Mouse (Mus musculus) hindbrain, embryonic 11.5 days (tissue): ENCODE data around the gene Dlg2. TPM values are rescaled to one million over a fixed set of nuclear protein-coding genes. Genes with fewer than 3 reads are reported as not detected.

Source experiments
- ATAC-seq: fragments of 200-750 bp; cut with Nextera tagmentation; 2 replicates; pipeline ENCODE4 v1.8.0; 2017; ENCODE audit warnings: mild to moderate bottlenecking, moderate TSS enrichment, moderate library complexity; ENCODE audit not compliant: low FRiP score
- DNase-seq: peaks from one replicate; pipeline ENCODE4 v3.0.0-alpha.2; 2015; ENCODE audit warnings: low spot score
- H3K27ac ChIP-seq: fragments of 300-500 bp; sonication (generic); 2 replicates; pipeline ENCODE4 v1.5.1; 2014; ENCODE audit warnings: mild to moderate bottlenecking, low read depth, low read length
- H3K27me3 ChIP-seq: fragments of 300-500 bp; sonication (generic); 2 replicates; pipeline ENCODE4 v1.6.1; 2014; ENCODE audit warnings: mild to moderate bottlenecking, low read length, moderate library complexity, mixed read lengths; ENCODE audit not compliant: control insufficient read depth, insufficient read depth
- H3K36me3 ChIP-seq: fragments of 300-500 bp; sonication (generic); 2 replicates; pipeline ENCODE4 v1.6.1; 2014; ENCODE audit warnings: mild to moderate bottlenecking, low read length, moderate library complexity, mixed read lengths; ENCODE audit not compliant: control insufficient read depth, insufficient read depth
- H3K4me1 ChIP-seq: fragments of 300-500 bp; sonication (generic); replicated peaks from 2 replicates; pipeline ENCODE4 v1.6.1; 2014; ENCODE audit warnings: low read length, mixed read lengths; ENCODE audit not compliant: control insufficient read depth, insufficient read depth
- H3K4me2 ChIP-seq: fragments of 300-500 bp; sonication (generic); replicated peaks from 2 replicates; pipeline ENCODE4 v1.6.1; 2014; ENCODE audit warnings: mild to moderate bottlenecking, low read depth, low read length
- H3K4me3 ChIP-seq: fragments of 300-500 bp; sonication (generic); 2 replicates; pipeline ENCODE4 v1.5.1; 2014; ENCODE audit warnings: low read depth, low read length
- H3K9ac ChIP-seq: fragments of 300-500 bp; sonication (generic); 2 replicates; pipeline ENCODE4 v1.6.1; 2014; ENCODE audit warnings: low read depth, low read length
- H3K9me3 ChIP-seq: fragments of 300-500 bp; sonication (generic); 2 replicates; pipeline ENCODE4 v1.6.1; 2016; ENCODE audit warnings: low read length; ENCODE audit not compliant: control insufficient read depth
- WGBS: fragments of 180-500 bp; shearing (Covaris S2); extraction: QIAGEN DNeasy Blood & Tissue Kit; methylation state at CpG from one replicate; pipeline ENCODE4 v1.1.7; 2014; 5-methylcytosine and 5-hydroxymethylcytosine counted together
- polyA plus RNA-seq: library from polyadenylated mRNA; unstranded; fragments of >200 nt; fragmentation: Nextera tagmentation; extraction: Ambion mirVana; gene quantifications from 2 replicates; pipeline ENCODE4 v1.2.1, GENCODE M21; 2014

Dlg2 gene
- polyA plus RNA-seq, 1 experiment from 2014 or later: 3.1 TPM

DNA sequence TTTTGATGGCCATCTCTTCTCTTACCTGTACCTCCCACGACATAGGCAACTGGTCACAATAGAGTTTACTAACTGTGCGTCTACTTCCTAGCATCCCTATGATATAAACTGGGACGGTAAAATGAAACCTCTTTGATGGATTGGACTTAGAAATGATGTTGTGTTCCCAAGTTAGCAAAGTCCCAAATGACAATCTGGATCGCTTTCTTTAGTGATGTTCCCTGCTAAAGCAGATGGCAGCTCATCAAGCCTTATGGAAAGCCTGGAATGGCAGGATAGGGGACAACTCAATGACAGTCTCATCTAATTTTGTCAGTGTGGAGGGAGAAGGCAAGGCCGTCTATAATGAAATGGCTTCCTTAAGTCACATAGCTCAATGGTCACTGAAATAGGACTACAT, 472.7 kb downstream of the Dlg2 start:
- Histone ChIP-seq H3K4me3 (no peak overlapping the region), H3K36me3 (no peaks in the 10 kb centered on the region), H3K27me3 (no peaks in the 10 kb centered on the region), H3K9ac (no peak overlapping the region), H3K4me1 (no peaks in the 10 kb centered on the region), H3K9me3 (no peaks in the 10 kb centered on the region), H3K4me2 (no peak overlapping the region), H3K27ac (no peak overlapping the region)
- 91% methylated on average over 5 of the region's 5 CpGs for WGBS
- DNase-seq (no peak), ATAC-seq (no peak)

DNA sequence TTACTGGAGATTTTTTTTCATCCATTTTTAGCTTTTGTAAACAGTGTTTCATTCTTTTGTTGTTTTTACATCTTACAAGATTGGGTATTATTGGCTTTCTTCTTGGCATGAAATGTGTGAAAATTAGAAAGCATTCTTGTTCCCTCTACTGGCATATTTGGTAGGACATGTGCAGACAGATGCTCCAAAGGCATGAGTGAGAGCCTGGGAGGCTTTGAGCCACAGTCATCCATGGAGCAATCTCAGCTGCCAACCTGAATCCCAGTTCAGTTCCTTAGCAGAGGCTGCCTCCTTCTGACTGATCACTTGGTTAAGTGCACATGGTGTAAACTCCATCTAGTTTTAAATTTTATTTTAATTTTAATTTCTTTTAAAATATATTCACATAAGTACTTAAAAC, 500.8 kb downstream of the Dlg2 start:
- H3K4me1 ChIP-seq: no peaks in the 10 kb centered on the region
- H3K4me3 ChIP-seq: no peak overlapping the region
- no peak for ATAC-seq
- no peak overlapping the region for H3K9ac ChIP-seq
- H3K36me3 ChIP-seq: no peaks in the 10 kb centered on the region
- H3K9me3 ChIP-seq: no peaks in the 10 kb centered on the region
- no peak overlapping the region for H3K27ac ChIP-seq
- no peaks in the 10 kb centered on the region for H3K27me3 ChIP-seq
- no peak overlapping the region for H3K4me2 ChIP-seq
- DNase-seq: no peak

GRCm38 (mm10) chr7:90982069-90982468, 505.6 kb downstream of the Dlg2 start:
- H3K36me3 ChIP-seq: no peaks in the 10 kb centered on the region
- H3K9me3 ChIP-seq: no peaks in the 10 kb centered on the region
- no peaks in the 10 kb centered on the region for H3K27me3 ChIP-seq
- no peak overlapping the region for H3K4me3 ChIP-seq
- no peak overlapping the region for H3K27ac ChIP-seq
- H3K4me1 ChIP-seq: no peaks in the 10 kb centered on the region
- peak; percentile 4 for DNase-seq
- H3K9ac ChIP-seq: no peak overlapping the region
- H3K4me2 ChIP-seq: no peak overlapping the region
- peak; percentile 47; the same call in 1 of the 2 replicates for ATAC-seq

DNA sequence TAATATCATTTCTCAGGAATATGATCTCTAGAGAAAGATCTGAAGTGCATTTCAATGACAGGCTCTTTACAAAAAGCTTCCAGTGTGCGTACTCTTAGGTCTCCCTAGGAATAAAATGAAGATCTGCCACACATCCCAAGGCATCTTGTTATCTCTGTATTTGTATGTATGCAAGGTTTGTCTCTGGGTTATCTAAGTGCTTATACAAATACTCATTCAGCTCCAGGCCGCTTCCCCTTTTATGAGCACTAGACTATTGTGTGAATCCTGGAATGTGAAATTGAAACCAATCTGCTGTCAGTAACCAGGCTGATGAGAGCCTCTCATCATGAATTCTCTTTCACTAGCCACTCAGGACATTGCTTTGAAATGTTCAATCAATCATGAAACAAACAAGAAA, 534.2 kb downstream of the Dlg2 start:
- Histone ChIP-seq H3K4me1 (no peaks in the 10 kb centered on the region), H3K36me3 (no peaks in the 10 kb centered on the region), H3K9ac (no peak overlapping the region), H3K4me3 (no peak overlapping the region), H3K9me3 (no peaks in the 10 kb centered on the region), H3K27ac (no peak overlapping the region), H3K27me3 (no peaks in the 10 kb centered on the region), H3K4me2 (no peak overlapping the region)
- 83% methylated on average over 2 of the region's 2 CpGs for WGBS
- DNase-seq (no peak), ATAC-seq (no peak)

- Histone ChIP-seq H3K4me1 (no peaks in the 10 kb centered on the region), H3K27ac (no peak overlapping the region), H3K9me3 (no peaks in the 10 kb centered on the region), H3K4me2 (no peak overlapping the region), H3K4me3 (no peak overlapping the region), H3K27me3 (no peaks in the 10 kb centered on the region), H3K9ac (no peak overlapping the region), H3K36me3 (no peaks in the 10 kb centered on the region)
- 91% methylated on average over 4 of the region's 4 CpGs for WGBS
- DNase-seq (no peak), ATAC-seq (no peak)
Measured at GRCm38 (mm10) chr7:91044998-91045741, 568.7 kb downstream of the Dlg2 start.

DNA sequence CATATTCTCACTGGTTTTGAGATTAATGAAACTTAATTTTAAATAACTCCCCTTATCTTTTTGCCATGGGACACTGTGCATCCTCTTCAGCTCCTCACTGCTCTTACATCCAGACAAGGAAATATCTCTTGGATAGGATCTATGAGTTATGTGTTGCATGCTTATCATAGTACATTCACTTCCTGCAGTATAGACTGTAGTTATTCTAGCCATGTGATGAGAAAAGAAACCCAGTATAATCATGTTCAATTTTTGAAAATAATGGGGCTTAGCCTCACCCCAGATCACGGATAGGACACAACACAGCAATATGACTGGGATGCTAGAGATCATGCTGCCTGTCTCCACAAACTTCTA, 569.2 kb downstream of the Dlg2 start:
- Histone ChIP-seq H3K4me1 (no peaks in the 10 kb centered on the region), H3K9me3 (no peaks in the 10 kb centered on the region), H3K27ac (no peak overlapping the region), H3K4me2 (no peak overlapping the region), H3K36me3 (no peaks in the 10 kb centered on the region), H3K9ac (no peak overlapping the region), H3K4me3 (no peak overlapping the region), H3K27me3 (no peaks in the 10 kb centered on the region)
- DNase-seq (no peak), ATAC-seq (no peak)
- WGBS: 89% methylated on average over 1 of the region's 1 CpGs

DNA sequence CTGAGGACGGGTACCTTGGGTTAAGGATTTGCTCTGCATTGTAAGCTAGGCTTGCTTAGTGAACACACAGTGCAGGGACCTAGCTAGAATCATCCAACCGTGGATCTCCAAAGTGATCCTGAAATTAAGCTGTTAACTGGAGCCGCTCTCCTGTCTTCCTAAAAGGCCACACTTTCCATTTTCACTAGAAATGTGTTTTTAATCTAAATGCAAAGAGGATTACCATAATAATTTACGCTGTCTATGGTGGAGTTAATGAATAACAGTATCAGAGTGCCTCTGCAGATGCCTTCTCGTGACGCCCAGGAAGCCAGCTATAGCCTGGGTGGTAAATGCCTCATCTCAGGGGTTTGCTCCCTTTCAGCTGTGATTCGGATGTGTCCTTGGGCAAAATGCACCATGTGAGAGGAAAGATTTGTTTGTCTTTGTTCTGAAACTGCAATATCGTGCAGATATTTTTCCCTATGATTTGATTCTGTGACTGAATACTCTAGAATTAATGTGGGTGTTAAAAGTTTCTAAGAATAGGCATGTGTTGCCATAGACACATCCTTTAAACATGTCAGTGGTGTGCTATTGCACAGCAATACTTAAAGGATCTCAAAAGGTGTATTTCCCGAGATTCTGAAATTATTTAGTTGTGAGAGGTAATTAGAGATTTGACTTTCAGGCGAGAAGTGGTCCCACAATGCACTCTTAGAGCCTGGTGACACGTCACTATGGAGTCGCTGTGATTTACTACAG, 587.0 kb downstream of the Dlg2 start:
- no peak overlapping the region for H3K27ac ChIP-seq
- WGBS: 57% methylated on average over 12 of the region's 12 CpGs
- no peaks in the 10 kb centered on the region for H3K9me3 ChIP-seq
- peak; percentile 56; the same call in 1 of the 2 replicates for ATAC-seq
- no peaks in the 10 kb centered on the region for H3K27me3 ChIP-seq
- no peaks in the 10 kb centered on the region for H3K36me3 ChIP-seq
- no peak overlapping the region for H3K4me3 ChIP-seq
- no peak for DNase-seq
- no peaks in the 10 kb centered on the region for H3K4me1 ChIP-seq
- no peak overlapping the region for H3K9ac ChIP-seq
- H3K4me2 ChIP-seq: no peak overlapping the region

- 58% methylated on average over 9 of the region's 9 CpGs for WGBS
- no peak for DNase-seq
- H3K27me3 ChIP-seq: no peaks in the 10 kb centered on the region
- peak; percentile 58 for ATAC-seq
- no peaks in the 10 kb centered on the region for H3K9me3 ChIP-seq
- no peaks in the 10 kb centered on the region for H3K36me3 ChIP-seq
- H3K27ac ChIP-seq: no peak overlapping the region
- H3K4me2 ChIP-seq: no peak overlapping the region
- H3K9ac ChIP-seq: no peak overlapping the region
- no peak overlapping the region for H3K4me3 ChIP-seq
- H3K4me1 ChIP-seq: no peaks in the 10 kb centered on the region
Measured at GRCm38 (mm10) chr7:91071751-91072707, 595.6 kb downstream of the Dlg2 start.
